Mouse (Mus musculus) thymus, adult 2 months (tissue): ENCODE measurements around the gene Tln2.

Source experiments
- CTCF ChIP-seq: fragments of 200-500 bp; IDR thresholded peaks from 2 replicates; pipeline ENCODE4 v1.5.1; 2012; ENCODE audit warnings: mild to moderate bottlenecking, control low read depth, low read length, moderate library complexity, borderline replicate concordance; ENCODE audit not compliant: control insufficient read depth, poor library complexity, insufficient read depth; ENCODE audit errors: extremely low read depth
- POLR2A ChIP-seq: fragments of 200-500 bp; IDR thresholded peaks from 2 replicates; pipeline ENCODE4 v1.6.1; 2012; ENCODE audit warnings: mild to moderate bottlenecking, low read length, control low read depth, moderate library complexity; ENCODE audit not compliant: control insufficient read depth, poor library complexity, insufficient read depth; ENCODE audit errors: extremely low read depth

DNA sequence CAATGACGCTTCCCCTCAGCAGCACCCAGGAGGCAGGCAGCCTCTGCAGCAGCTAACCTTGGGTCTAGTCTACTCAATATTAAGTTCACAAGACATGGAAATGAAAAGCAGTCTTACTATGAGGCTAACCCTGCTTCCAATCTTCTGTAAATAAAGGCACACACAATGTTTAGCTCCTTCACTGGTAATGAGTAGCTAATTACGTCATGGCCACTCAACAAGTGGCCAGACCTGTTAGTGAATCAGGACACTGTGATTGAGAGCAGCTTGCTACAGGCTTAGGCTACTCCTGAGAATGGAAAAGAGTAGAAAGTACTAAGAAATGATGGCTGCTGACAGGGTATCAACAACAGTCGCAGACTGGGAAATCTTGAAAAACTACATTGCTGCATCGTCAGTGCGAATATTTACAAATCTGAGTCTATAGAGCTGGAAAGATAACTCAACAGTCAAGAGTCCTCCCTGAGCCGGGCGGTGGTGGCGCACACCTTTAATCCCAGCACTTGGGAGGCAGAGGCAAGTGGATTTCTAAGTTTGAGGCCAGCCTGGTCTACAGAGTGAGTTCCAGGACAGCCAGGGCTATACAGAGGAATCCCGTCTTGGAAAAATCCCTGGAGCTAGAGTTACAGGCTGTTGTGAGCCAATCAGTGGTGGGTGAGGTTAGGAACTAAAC, 34.1 kb upstream of the Tln2 start:
- TF ChIP-seq CTCF, result no peak
- TF ChIP-seq POLR2A, result no peak
